42 mouse cellular contexts compared by ENCODE assay signal in the genomic region with DNA sequence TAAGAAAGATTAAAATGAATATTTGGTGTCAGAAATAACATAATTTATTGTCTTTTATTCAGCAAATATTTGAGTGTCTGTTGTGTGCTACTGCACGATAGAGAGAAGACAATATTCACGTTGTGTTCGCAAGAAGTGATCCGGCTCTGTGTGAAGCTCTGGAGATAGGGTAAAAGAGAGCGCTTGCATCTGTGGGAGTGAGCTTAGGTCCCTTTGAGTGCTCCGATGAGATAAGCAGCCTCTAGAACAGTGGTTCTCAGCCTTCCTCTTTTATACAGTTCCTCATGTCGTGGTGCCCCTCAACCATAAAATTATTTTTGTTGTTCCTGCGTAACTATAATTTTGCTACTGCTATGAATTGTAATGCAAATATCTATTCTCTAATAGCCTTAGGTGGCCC. TPM values are rescaled to one million over a fixed set of nuclear protein-coding genes. Genes with fewer than 3 reads are reported as not detected.
DNase-seq lines count a peak whose midpoint lies in the region; ATAC-seq and TF ChIP-seq lines count a peak whose summit lies in the region.
"Had no signal": no experiment of that assay in that cellular context is flagged by ENCODE, and none has a peak within 500 bp of the region (broad histone marks: within the 10 kb centered on the region; RNA-seq: fewer than 3 reads in every experiment).

No protein-coding gene starts in this region.

- H3K4me1 ChIP-seq in heart, embryonic 11.5 days (ENCODE audit: control insufficient read depth, insufficient read depth, low read length) = no peaks in the 10 kb centered on the region
- peaks cover 44% of the 10 kb centered on the region for H3K4me1 ChIP-seq in liver, embryonic 12.5 days
- no peaks in the 10 kb centered on the region for H3K4me1 ChIP-seq in liver, postnatal 0 days (ENCODE audit: insufficient read depth)
- no peaks in the 10 kb centered on the region for H3K4me1 ChIP-seq in neural tube, embryonic 15.5 days
- H3K4me1 ChIP-seq: embryonic facial prominence, embryonic 10.5 days; embryonic facial prominence, embryonic 15.5 days; forebrain, embryonic 13.5 days; heart, embryonic 15.5 days; hindbrain, embryonic 10.5 days; hindbrain, embryonic 15.5 days; neural tube, embryonic 13.5 days had no signal

- TF ChIP-seq EP300 in liver, postnatal 0 days (IDR thresholded peaks at IDR 0.05; ENCODE audit: low read depth) = no peak; the same call in 1 of the 2 replicates

- no peak overlapping the region for H3K9ac ChIP-seq in heart, embryonic 11.5 days (ENCODE audit: low read depth, low read length)
- H3K9ac ChIP-seq in liver, embryonic 12.5 days = no peak overlapping the region
- no peak overlapping the region for H3K9ac ChIP-seq in liver, postnatal 0 days (replicated peaks)
- H3K9ac ChIP-seq in neural tube, embryonic 15.5 days (replicated peaks) = no peak overlapping the region
- H3K9ac ChIP-seq: embryonic facial prominence, embryonic 15.5 days; forebrain, embryonic 13.5 days; heart, embryonic 15.5 days; hindbrain, embryonic 15.5 days; kidney, embryonic 15.5 days; lung, embryonic 14.5 days; neural tube, embryonic 13.5 days had no signal

- no peaks in the 10 kb centered on the region for H3K27me3 ChIP-seq in heart, embryonic 11.5 days (ENCODE audit: control insufficient read depth, insufficient read depth, low read length)
- no peaks in the 10 kb centered on the region for H3K27me3 ChIP-seq in liver, embryonic 12.5 days (replicated peaks)
- no peaks in the 10 kb centered on the region for H3K27me3 ChIP-seq in liver, postnatal 0 days (ENCODE audit: insufficient read depth, low read length)
- no peaks in the 10 kb centered on the region for H3K27me3 ChIP-seq in neural tube, embryonic 15.5 days (replicated peaks)
- H3K27me3 ChIP-seq: embryonic facial prominence, embryonic 15.5 days; forebrain, embryonic 13.5 days; heart, embryonic 15.5 days; hindbrain, embryonic 15.5 days; kidney, embryonic 15.5 days; neural tube, embryonic 13.5 days had no signal

- H3K4me3 ChIP-seq in heart, embryonic 11.5 days (ENCODE audit: low read depth, low read length) = no peak overlapping the region
- no peak overlapping the region for H3K4me3 ChIP-seq in liver, embryonic 12.5 days
- H3K4me3 ChIP-seq in liver, postnatal 0 days (ENCODE audit: low read depth, low read length) = no peak overlapping the region
- no peak overlapping the region for H3K4me3 ChIP-seq in neural tube, embryonic 15.5 days (replicated peaks)
- H3K4me3 ChIP-seq: embryonic facial prominence, embryonic 10.5 days; embryonic facial prominence, embryonic 15.5 days; forebrain, embryonic 13.5 days; heart, adult 2 months; heart, embryonic 15.5 days; hindbrain, embryonic 10.5 days; hindbrain, embryonic 15.5 days; kidney, embryonic 15.5 days; myocyte; neural tube, embryonic 13.5 days had no signal

- H3K36me3 ChIP-seq in heart, embryonic 11.5 days (ENCODE audit: control insufficient read depth, insufficient read depth, low read length) = no peaks in the 10 kb centered on the region
- H3K36me3 ChIP-seq in liver, embryonic 12.5 days = no peaks in the 10 kb centered on the region
- no peaks in the 10 kb centered on the region for H3K36me3 ChIP-seq in liver, postnatal 0 days (replicated peaks; ENCODE audit: insufficient read depth, low read length)
- H3K36me3 ChIP-seq in neural tube, embryonic 15.5 days = no peaks in the 10 kb centered on the region
- H3K36me3 ChIP-seq: embryonic facial prominence, embryonic 10.5 days; embryonic facial prominence, embryonic 15.5 days; heart, embryonic 15.5 days; hindbrain, embryonic 10.5 days; hindbrain, embryonic 15.5 days; kidney, embryonic 15.5 days; neural tube, embryonic 13.5 days had no signal

- no peak overlapping the region for H3K27ac ChIP-seq in heart, embryonic 11.5 days (ENCODE audit: low read depth, low read length)
- no peak overlapping the region for H3K27ac ChIP-seq in liver, embryonic 12.5 days
- H3K27ac ChIP-seq in liver, postnatal 0 days (ENCODE audit: low read depth) = no peak overlapping the region
- H3K27ac ChIP-seq in neural tube, embryonic 15.5 days (replicated peaks) = no peak overlapping the region
- H3K27ac ChIP-seq: embryonic facial prominence, embryonic 10.5 days; embryonic facial prominence, embryonic 15.5 days; forebrain, embryonic 13.5 days; heart, adult 2 months; heart, embryonic 15.5 days; hindbrain, embryonic 10.5 days; hindbrain, embryonic 15.5 days; kidney, embryonic 15.5 days; neural tube, embryonic 13.5 days had no signal

- WGBS in heart, embryonic 11.5 days (ENCODE audit: insufficient replicate concordance) = 67% methylated on average over 8 of the region's 8 CpGs
- WGBS in liver, embryonic 12.5 days (ENCODE audit: insufficient replicate concordance) = 27% methylated on average over 8 of the region's 8 CpGs
- 46% methylated on average over 8 of the region's 8 CpGs for WGBS in liver, postnatal 0 days (ENCODE audit: insufficient replicate concordance)
- WGBS in neural tube, embryonic 15.5 days = 86% methylated on average over 8 of the region's 8 CpGs

- peak; percentile 78; the same call in 1 of the 2 replicates for ATAC-seq in heart, embryonic 11.5 days (replicated peaks; ENCODE audit: insufficient number of reproducible peaks, low FRiP score, low TSS enrichment)
- peak; percentile 81 for ATAC-seq in liver, embryonic 12.5 days
- peak; percentile 79 for ATAC-seq in liver, postnatal 0 days
- ATAC-seq in neural tube, embryonic 15.5 days (ENCODE audit: low FRiP score) = no peak
- ATAC-seq: forebrain, embryonic 13.5 days; inflammation-experienced regulatory T-cells, adult 6 months had no signal

- no peaks in the 10 kb centered on the region for H3K9me3 ChIP-seq in heart, embryonic 11.5 days (replicated peaks; ENCODE audit: control insufficient read depth, low read length)
- H3K9me3 ChIP-seq in liver, embryonic 12.5 days (replicated peaks) = no peaks in the 10 kb centered on the region
- H3K9me3 ChIP-seq in liver, postnatal 0 days (ENCODE audit: low read length) = no peaks in the 10 kb centered on the region
- no peaks in the 10 kb centered on the region for H3K9me3 ChIP-seq in neural tube, embryonic 15.5 days (replicated peaks)
- H3K9me3 ChIP-seq: embryonic facial prominence, embryonic 10.5 days; embryonic facial prominence, embryonic 15.5 days; forebrain, embryonic 13.5 days; heart, embryonic 15.5 days; hindbrain, embryonic 10.5 days; hindbrain, embryonic 15.5 days; kidney, embryonic 15.5 days; neural tube, embryonic 13.5 days had no signal

- no peak overlapping the region for H3K4me2 ChIP-seq in heart, embryonic 11.5 days
- peak overlapping the region; percentile 3; the same call in 1 of the 2 replicates for H3K4me2 ChIP-seq in liver, embryonic 12.5 days
- no peak overlapping the region for H3K4me2 ChIP-seq in liver, postnatal 0 days (ENCODE audit: low read depth, low read length)
- H3K4me2 ChIP-seq in neural tube, embryonic 15.5 days = no peak overlapping the region
- H3K4me2 ChIP-seq: embryonic facial prominence, embryonic 15.5 days; forebrain, embryonic 13.5 days; heart, embryonic 15.5 days; hindbrain, embryonic 15.5 days; kidney, embryonic 15.5 days; lung, embryonic 14.5 days; midbrain, embryonic 11.5 days; neural tube, embryonic 13.5 days had no signal

- no peak for DNase-seq in heart, postnatal 4 days
- peak; percentile 61 for DNase-seq in c-Kit-positive CD71-positive TER-119-positive erythroid progenitor cells, embryonic 14.5 days (ENCODE audit: low spot score)
- no peak for DNase-seq in liver, postnatal 0 days
- DNase-seq in kidney, postnatal 36 days = no peak
- DNase-seq in spleen, adult 12 weeks (ENCODE audit: low spot score) = no peak
- DNase-seq: adrenal gland, postnatal 25 days; cerebellum, adult 18-20 months; cerebellum, postnatal 10 days; gastrocnemius, postnatal 25 days; heart, adult 2 months; kidney, adult 11 months; kidney, postnatal 25 days; left cerebral cortex, postnatal 4 days; lung, embryonic 14.5 days; lung, postnatal 14 days; retina, postnatal 1 day; right cerebral cortex, postnatal 14 days; thymus, adult 18-20 months; thymus, postnatal 25 days had no signal

- TF ChIP-seq CTCF in liver, postnatal 0 days (IDR thresholded peaks at IDR 0.05; ENCODE audit: low read depth) = no peak

RNA-seq across cellular contexts. Expression of gene Tex36, which starts 37.4 kb away (rescaled TPM):
- polyA plus RNA-seq in heart, embryonic 11.5 days (2014; fragmentation: Nextera tagmentation; extraction: Ambion mirVana) = not detected in 2 replicates
- not detected for total RNA-seq in heart, postnatal 4 days (2021)
- polyA plus RNA-seq in liver, embryonic 12.5 days (2016; fragmentation: Nextera tagmentation; extraction: Ambion mirVana) = not detected in 2 replicates
- not detected in 2 replicates for polyA plus RNA-seq in liver, postnatal 0 days (2015; fragmentation: Nextera tagmentation; extraction: Ambion mirVana)
- not detected in 2 replicates for polyA plus RNA-seq in neural tube, embryonic 15.5 days (2015; fragmentation: Nextera tagmentation; extraction: Ambion mirVana)
- total RNA-seq: adrenal gland, adult 18-20 months; adrenal gland, postnatal 25 days; gastrocnemius, postnatal 25 days; heart, adult 2 months; layer of hippocampus, adult 8-10 months; layer of hippocampus, postnatal 25 days; left cerebral cortex, adult 8-10 months; left cerebral cortex, postnatal 4 days; midbrain, postnatal 0 days had no signal
- polyA plus RNA-seq: cortical plate, adult 2 months; embryonic facial prominence, embryonic 10.5 days; embryonic facial prominence, embryonic 15.5 days; forebrain, embryonic 13.5 days; heart, adult 2 months; heart, embryonic 15.5 days; hindbrain, embryonic 15.5 days; inflammation-experienced regulatory T-cells, adult 6 months; kidney, embryonic 15.5 days; limb, embryonic 14.5 days; midbrain, embryonic 11.5 days; myocyte; neural tube, embryonic 13.5 days; small intestine, adult 2 months; stomach, embryonic 16.5 days had no signal
